Mouse (Mus musculus) kidney, embryonic 14.5 days (tissue): ENCODE results near the gene Otud7a. TPM values are rescaled to one million over a fixed set of nuclear protein-coding genes. Genes with fewer than 3 reads are reported as not detected.

Experiments
- ATAC-seq: fragments of 200-750 bp; cut with Nextera tagmentation; 2 replicates; pipeline ENCODE4 v1.8.0; 2017; ENCODE audit warnings: moderate number of reproducible peaks, mild to moderate bottlenecking, moderate TSS enrichment, moderate library complexity; ENCODE audit not compliant: low FRiP score, low TSS enrichment
- H3K27ac ChIP-seq: fragments of 300-500 bp; sonication (generic); 2 replicates; pipeline ENCODE4 v1.5.1; 2014; ENCODE audit warnings: low read depth, mild to moderate bottlenecking, low read length, moderate library complexity, mixed read lengths
- H3K27me3 ChIP-seq: fragments of 300-500 bp; sonication (generic); 2 replicates; pipeline ENCODE4 v1.6.1; 2014; ENCODE audit warnings: mild to moderate bottlenecking, low read length; ENCODE audit not compliant: control insufficient read depth, insufficient read depth
- H3K36me3 ChIP-seq: fragments of 300-500 bp; sonication (generic); 2 replicates; pipeline ENCODE4 v1.6.1; 2014; ENCODE audit warnings: low read length, mixed read lengths; ENCODE audit not compliant: control insufficient read depth, insufficient read depth
- H3K4me1 ChIP-seq: fragments of 300-500 bp; sonication (generic); 2 replicates; pipeline ENCODE4 v1.6.1; 2014; ENCODE audit warnings: low read length, mixed read lengths; ENCODE audit not compliant: control insufficient read depth, insufficient read depth
- H3K4me2 ChIP-seq: fragments of 300-500 bp; sonication (generic); replicated peaks from 2 replicates; pipeline ENCODE4 v1.6.1; 2014; ENCODE audit warnings: low read depth, mild to moderate bottlenecking, low read length
- H3K4me3 ChIP-seq: fragments of 300-500 bp; sonication (generic); 2 replicates; pipeline ENCODE4 v1.5.1; 2014; ENCODE audit warnings: mild to moderate bottlenecking, low read length
- H3K9ac ChIP-seq: fragments of 300-500 bp; sonication (generic); 2 replicates; pipeline ENCODE4 v1.6.1; 2014; ENCODE audit warnings: low read depth, mild to moderate bottlenecking, low read length, moderate library complexity
- H3K9me3 ChIP-seq: fragments of 300-500 bp; sonication (generic); 2 replicates; pipeline ENCODE4 v1.6.1; 2016; ENCODE audit warnings: low read length; ENCODE audit not compliant: control insufficient read depth
- WGBS: fragments of 180-500 bp; shearing (Covaris S2); extraction: QIAGEN DNeasy Blood & Tissue Kit; methylation state at CpG from one replicate; pipeline ENCODE4 v1.1.7; 2014; 5-methylcytosine and 5-hydroxymethylcytosine counted together
- polyA plus RNA-seq: library from polyadenylated mRNA; unstranded; fragments of >200 nt; fragmentation: Nextera tagmentation; extraction: Ambion mirVana; gene quantifications from 2 replicates; pipeline ENCODE4 v1.2.1, GENCODE M21; 2014

Gene Otud7a
- polyA plus RNA-seq, 1 experiment from 2014 or later: 0.31 TPM

DNA sequence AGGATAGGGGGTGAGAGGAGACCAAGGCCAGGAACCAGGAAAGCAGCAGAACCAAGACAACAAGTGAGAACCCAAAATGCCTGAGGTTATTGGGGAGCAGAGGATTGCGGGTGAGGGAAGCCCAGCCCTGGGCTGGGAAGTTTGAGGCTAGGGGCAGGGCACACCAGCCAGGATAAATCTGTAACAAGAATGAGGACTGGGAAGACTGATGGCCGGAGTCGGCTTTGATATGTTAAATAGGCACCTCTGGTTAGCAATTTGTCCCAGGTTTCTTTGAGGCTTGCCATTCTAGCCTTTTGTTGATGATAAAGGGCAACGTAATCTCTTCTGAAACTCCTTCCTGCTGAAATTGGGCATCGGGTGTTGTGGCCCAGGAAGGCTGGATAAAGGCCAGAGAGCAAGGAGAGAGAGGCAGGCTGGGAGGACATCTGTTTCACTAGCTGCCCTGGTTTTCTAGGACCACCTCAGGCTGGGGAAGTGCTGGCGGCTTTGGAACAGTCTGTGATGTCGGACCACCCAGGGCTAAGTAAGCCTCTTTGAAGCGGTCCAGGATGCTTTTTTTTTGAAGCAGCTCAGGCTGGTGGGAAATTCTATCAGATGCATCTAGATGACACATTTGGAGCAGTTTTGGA, 351.6 kb downstream of the Otud7a start:
- Histone ChIP-seq H3K27me3 (no peaks in the 10 kb centered on the region), H3K9me3 (no peaks in the 10 kb centered on the region), H3K36me3 (no peaks in the 10 kb centered on the region), H3K9ac (no peak overlapping the region), H3K4me3 (no peak overlapping the region), H3K4me2 (no peak overlapping the region), H3K27ac (no peak overlapping the region), H3K4me1 (no peaks in the 10 kb centered on the region)
- ATAC-seq: no peak
- 23% methylated on average over 8 of the region's 8 CpGs for WGBS

DNA sequence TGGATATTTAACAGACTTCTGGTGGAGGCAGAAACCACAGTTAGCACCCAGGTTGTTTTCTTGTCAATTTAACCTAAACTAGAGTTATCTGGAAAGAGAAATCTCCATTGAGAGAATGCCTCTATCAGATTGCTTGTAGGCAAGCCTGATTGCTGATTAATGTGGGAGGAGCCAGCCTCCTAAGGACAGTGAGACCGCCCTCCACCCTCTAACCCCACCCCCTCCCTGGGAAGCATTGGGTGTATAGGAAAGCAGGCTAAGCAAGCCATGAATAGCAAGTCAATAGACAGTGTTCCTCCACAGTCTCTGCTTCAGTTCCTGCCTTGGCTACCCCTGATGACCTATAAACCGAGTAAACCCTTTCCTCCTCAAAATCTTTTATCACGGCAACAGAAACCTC, 353.9 kb downstream of the Otud7a start:
- Histone ChIP-seq H3K4me2 (no peak overlapping the region), H3K27me3 (no peaks in the 10 kb centered on the region), H3K36me3 (no peaks in the 10 kb centered on the region), H3K9me3 (peaks cover 4% of the 10 kb centered on the region; the same call in 1 of the 2 replicates), H3K4me3 (no peak overlapping the region), H3K4me1 (no peaks in the 10 kb centered on the region), H3K27ac (no peak overlapping the region), H3K9ac (no peak overlapping the region)
- 81% methylated on average over 3 of the region's 3 CpGs for WGBS
- no peak for ATAC-seq

DNA sequence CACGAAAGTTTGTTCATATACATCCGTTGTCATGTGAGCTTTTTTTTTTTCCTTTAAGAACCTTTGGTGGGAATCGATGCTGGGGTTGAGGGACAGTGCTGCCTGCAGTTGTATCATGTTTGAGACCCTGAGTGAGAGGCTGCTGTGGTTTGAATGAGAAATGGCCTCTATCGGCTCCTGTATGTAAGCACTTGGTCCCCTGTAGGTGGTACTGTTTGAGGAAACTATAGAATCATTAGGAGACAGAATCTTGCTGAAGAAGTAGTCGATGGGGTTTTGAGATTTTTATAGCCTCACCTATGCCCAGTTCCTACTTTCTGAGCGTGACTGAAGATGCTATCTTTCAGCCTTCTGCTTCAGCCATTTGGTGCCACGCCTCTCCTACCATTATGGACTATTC, 354.8 kb downstream of the Otud7a start:
- no peaks in the 10 kb centered on the region for H3K4me1 ChIP-seq
- no peaks in the 10 kb centered on the region for H3K27me3 ChIP-seq
- H3K27ac ChIP-seq: no peak overlapping the region
- 83% methylated on average over 7 of the region's 7 CpGs for WGBS
- peaks cover 4% of the 10 kb centered on the region; the same call in 1 of the 2 replicates for H3K9me3 ChIP-seq
- ATAC-seq: no peak
- H3K36me3 ChIP-seq: no peaks in the 10 kb centered on the region
- no peak overlapping the region for H3K4me2 ChIP-seq
- no peak overlapping the region for H3K4me3 ChIP-seq
- H3K9ac ChIP-seq: no peak overlapping the region

DNA sequence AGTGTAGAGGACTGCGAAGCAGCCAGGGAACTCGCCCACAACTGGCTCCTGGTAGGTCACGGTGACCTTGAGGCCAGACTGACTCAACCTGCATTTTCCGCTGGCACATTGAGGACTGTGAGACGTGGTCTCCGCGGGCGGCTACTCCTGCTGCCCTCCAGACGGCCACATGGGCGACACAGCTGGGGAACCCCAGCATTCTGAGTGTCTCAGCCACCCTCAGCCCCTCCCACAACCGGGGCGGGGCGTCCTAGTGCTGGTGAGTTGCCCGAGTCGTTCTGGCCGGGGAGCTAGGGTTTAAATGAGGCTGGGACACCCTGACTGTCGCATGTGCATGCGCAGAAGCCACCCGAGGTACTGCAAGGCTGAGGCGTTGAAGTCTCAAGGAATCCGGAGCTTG, 358.2 kb downstream of the Otud7a start:
- no peaks in the 10 kb centered on the region for H3K27me3 ChIP-seq
- no peak overlapping the region for H3K4me2 ChIP-seq
- WGBS: 92% methylated on average over 21 of the region's 21 CpGs
- ATAC-seq: no peak
- no peak overlapping the region for H3K9ac ChIP-seq
- H3K9me3 ChIP-seq: peaks cover 4% of the 10 kb centered on the region; the same call in 1 of the 2 replicates
- no peak overlapping the region for H3K27ac ChIP-seq
- H3K4me3 ChIP-seq: no peak overlapping the region
- no peaks in the 10 kb centered on the region for H3K4me1 ChIP-seq
- H3K36me3 ChIP-seq: no peaks in the 10 kb centered on the region

Other genes starting within 250 kb of the Otud7a start
- gene Chrna7, start 232.2 kb upstream of the Otud7a start, polyA plus RNA-seq: 0.57 and 3.2 TPM in 2 replicates